Mouse (Mus musculus) heart, embryonic 10.5 days (tissue): ENCODE data around the gene Dsn1. TPM values are rescaled to one million over a fixed set of nuclear protein-coding genes. Genes with fewer than 3 reads are reported as not detected.

Source experiments
- DNase-seq: peaks from one replicate; pipeline ENCODE4 v3.0.0-alpha.2; 2017; ENCODE audit warnings: low spot score
- H3K27ac ChIP-seq: fragments of 300-500 bp; sonication (generic); 2 replicates; pipeline ENCODE4 v1.5.1; 2016; ENCODE audit warnings: mild to moderate bottlenecking
- H3K27me3 ChIP-seq: fragments of 300-500 bp; sonication (generic); 2 replicates; pipeline ENCODE4 v1.6.1; 2016; ENCODE audit warnings: mild to moderate bottlenecking; ENCODE audit not compliant: poor library complexity, insufficient read depth, severe bottlenecking
- H3K36me3 ChIP-seq: fragments of 300-500 bp; sonication (generic); 2 replicates; pipeline ENCODE4 v1.6.1; 2016; ENCODE audit warnings: mild to moderate bottlenecking, moderate library complexity
- H3K4me1 ChIP-seq: fragments of 300-500 bp; sonication (generic); 2 replicates; pipeline ENCODE4 v1.6.1; 2016; ENCODE audit warnings: mild to moderate bottlenecking
- H3K4me3 ChIP-seq: fragments of 300-500 bp; sonication (generic); 2 replicates; pipeline ENCODE4 v1.5.1; 2016; ENCODE audit warnings: mild to moderate bottlenecking, moderate library complexity
- H3K9me3 ChIP-seq: fragments of 300-500 bp; sonication (generic); 2 replicates; pipeline ENCODE4 v1.6.1; 2016; ENCODE audit warnings: mild to moderate bottlenecking, moderate library complexity
- WGBS: fragments of 180-500 bp; shearing (Covaris S2); methylation state at CpG from one replicate; pipeline ENCODE4 v1.1.7; 2016; 5-methylcytosine and 5-hydroxymethylcytosine counted together
- polyA plus RNA-seq: library from polyadenylated mRNA; unstranded; fragments of >200 nt; fragmentation: Nextera tagmentation; extraction: Ambion mirVana; gene quantifications from 2 replicates; pipeline ENCODE4 v1.2.1, GENCODE M21; 2016

Dsn1 gene
- polyA plus RNA-seq, 1 experiment from 2014 or later = 43.7 TPM

- no peaks in the 10 kb centered on the region for H3K27me3 ChIP-seq
- H3K36me3 ChIP-seq = peaks cover 87% of the 10 kb centered on the region
- 0 out of 2 replicates have a peak, but pooled peaks cover 3% of the 10 kb centered on the region for H3K9me3 ChIP-seq
- no peak overlapping the region for H3K27ac ChIP-seq
- WGBS = 80% methylated on average over 7 of the region's 7 CpGs
- H3K4me3 ChIP-seq = no peak overlapping the region
- DNase-seq = no peak
- peaks cover 6% of the 10 kb centered on the region for H3K4me1 ChIP-seq
These were observed 34.5 kb upstream of the Dsn1 start for GRCm38 (mm10) chr2:157041421-157041820.

DNA sequence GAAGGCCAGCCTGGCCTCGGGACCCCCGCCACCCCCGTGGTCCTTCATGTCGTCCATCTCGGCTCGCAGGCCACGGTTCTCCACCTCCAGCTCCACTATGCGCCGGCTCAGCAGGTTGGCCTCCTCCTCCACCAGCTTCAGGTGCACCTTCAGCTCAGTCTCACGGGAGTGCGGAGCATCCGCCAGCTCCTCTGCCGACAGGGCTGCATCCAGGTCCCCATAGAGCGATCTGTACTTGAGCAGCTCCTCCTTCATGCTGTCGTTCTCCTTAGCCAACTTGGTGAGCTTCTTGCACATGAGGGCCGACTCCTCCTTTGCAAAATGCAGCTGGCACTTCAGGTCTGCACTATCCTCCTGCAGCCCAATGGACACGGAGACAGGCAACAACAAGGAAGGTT, 33.7 kb upstream of the Dsn1 start:
- Histone ChIP-seq H3K4me1 (peaks cover 6% of the 10 kb centered on the region), H3K27ac (no peak overlapping the region), H3K4me3 (no peak overlapping the region), H3K9me3 (no peaks in the 10 kb centered on the region), H3K27me3 (no peaks in the 10 kb centered on the region), H3K36me3 (peaks cover 85% of the 10 kb centered on the region)
- 87% methylated on average over 17 of the region's 17 CpGs for WGBS
- DNase-seq = peak; percentile 74

DNA sequence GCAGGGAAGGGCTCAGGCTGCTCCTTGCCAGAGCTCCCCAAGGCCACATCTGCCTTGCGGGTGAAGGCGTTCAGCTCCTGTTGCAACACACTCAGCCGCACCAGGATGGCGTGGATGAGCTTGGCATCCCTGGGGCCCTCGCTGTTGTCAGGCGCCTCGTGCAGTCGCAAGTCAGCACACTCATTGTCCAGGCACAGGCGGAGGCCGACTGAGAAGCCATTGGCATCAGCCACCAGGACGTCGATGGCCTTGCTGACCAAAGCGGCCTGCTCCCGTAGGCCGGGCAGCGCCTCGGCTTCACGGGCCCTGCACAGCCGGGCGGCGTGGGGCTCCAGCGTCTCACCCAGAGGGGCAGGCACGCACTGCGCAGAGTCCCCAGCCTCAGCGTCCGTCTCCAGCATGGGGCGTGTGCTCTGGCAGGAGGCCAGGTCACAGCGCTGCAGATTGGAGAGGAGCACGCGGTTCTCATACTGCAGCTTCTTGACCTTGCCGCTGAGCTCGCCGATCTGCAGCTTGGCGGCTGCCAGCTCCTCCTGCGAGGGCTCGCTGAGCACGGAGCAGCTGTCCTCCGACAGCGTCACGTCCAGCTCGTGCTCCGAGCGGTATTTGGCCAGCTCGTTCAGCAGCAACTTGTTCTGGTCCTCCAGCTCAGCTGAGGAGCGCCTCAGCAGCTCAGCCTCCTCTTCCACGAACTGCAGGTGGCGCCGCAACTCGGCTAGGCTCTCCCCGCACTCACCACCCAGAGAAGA, 33.1 kb upstream of the Dsn1 start:
- WGBS = 90% methylated on average over 50 of the region's 50 CpGs

GRCm38 (mm10) chr2:157037303-157037702, 30.3 kb upstream of the Dsn1 start:
- H3K9me3 ChIP-seq = no peaks in the 10 kb centered on the region
- H3K27ac ChIP-seq = no peak overlapping the region
- peaks cover 87% of the 10 kb centered on the region for H3K36me3 ChIP-seq
- no peak for DNase-seq
- H3K4me3 ChIP-seq = no peak overlapping the region
- 88% methylated on average over 9 of the region's 9 CpGs for WGBS
- peaks cover 6% of the 10 kb centered on the region for H3K4me1 ChIP-seq
- no peaks in the 10 kb centered on the region for H3K27me3 ChIP-seq

More for the DNA sequence above, 33.1 kb upstream of the Dsn1 start:
- H3K4me1 ChIP-seq = peaks cover 6% of the 10 kb centered on the region
- peaks cover 84% of the 10 kb centered on the region for H3K36me3 ChIP-seq
- H3K27me3 ChIP-seq = no peaks in the 10 kb centered on the region
- H3K27ac ChIP-seq = no peak overlapping the region
- no peak for DNase-seq
- no peaks in the 10 kb centered on the region for H3K9me3 ChIP-seq
- no peak overlapping the region for H3K4me3 ChIP-seq

- Histone ChIP-seq H3K27ac (no peak overlapping the region), H3K9me3 (no peaks in the 10 kb centered on the region), H3K4me3 (no peak overlapping the region), H3K27me3 (no peaks in the 10 kb centered on the region), H3K4me1 (peaks cover 6% of the 10 kb centered on the region), H3K36me3 (peaks cover 88% of the 10 kb centered on the region)
- 89% methylated on average over 8 of the region's 8 CpGs for WGBS
- no peak for DNase-seq
These were observed 29.4 kb upstream of the Dsn1 start for GRCm38 (mm10) chr2:157036400-157036799.

- peaks cover 88% of the 10 kb centered on the region for H3K36me3 ChIP-seq
- WGBS = 94% methylated on average over 7 of the region's 7 CpGs
These were observed 28.4 kb upstream of the Dsn1 start for GRCm38 (mm10) chr2:157035371-157035770.

DNA sequence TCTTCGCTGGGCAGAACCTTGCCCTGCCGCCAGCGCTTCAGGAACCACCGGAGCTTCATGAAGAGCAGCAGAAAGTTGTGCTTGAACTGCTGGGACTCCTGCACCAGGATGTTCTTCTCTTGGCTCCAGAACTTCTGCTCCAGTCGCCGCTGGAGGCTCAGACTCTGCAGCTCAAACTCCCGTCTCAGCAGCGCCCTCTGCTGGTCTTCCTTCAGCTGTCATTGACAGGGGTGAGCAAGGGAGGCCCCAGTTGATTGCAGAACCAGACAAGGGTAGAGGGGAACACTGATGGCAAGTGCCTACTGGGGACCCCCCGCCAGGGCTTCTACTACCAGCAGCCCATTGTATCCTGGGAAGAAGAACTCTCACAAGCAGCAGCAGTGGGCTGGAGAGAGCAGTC, 23.9 kb upstream of the Dsn1 start:
- Histone ChIP-seq H3K27me3 (no peaks in the 10 kb centered on the region), H3K36me3 (peaks cover 92% of the 10 kb centered on the region)
- DNase-seq = peak; percentile 91

More at GRCm38 (mm10) chr2:157035371-157035770, 28.4 kb upstream of the Dsn1 start:
- Histone ChIP-seq H3K27ac (no peak overlapping the region), H3K27me3 (no peaks in the 10 kb centered on the region), H3K4me1 (peaks cover 7% of the 10 kb centered on the region), H3K9me3 (no peaks in the 10 kb centered on the region), H3K4me3 (no peak overlapping the region)
- DNase-seq = no peak

DNA sequence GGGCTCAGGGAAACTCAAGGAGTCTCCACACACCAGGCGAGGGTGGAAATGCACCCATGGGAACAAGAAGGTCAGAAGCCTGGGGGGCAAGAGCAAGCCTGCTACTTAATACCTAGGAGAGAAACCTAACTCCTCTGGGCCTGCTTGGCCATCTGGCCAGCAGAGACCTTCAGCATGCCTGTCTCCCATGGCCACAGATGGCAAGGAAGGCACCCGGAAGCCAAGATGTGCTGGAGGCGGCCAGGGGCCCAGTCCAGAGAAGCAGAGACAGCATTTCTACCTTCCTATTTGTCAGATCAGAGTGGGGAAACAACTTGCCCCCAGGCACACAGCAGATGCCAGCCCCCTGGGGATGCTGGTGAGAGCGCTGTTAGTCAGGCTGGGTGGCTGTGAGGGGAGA, 21.3 kb upstream of the Dsn1 start:
- Histone ChIP-seq H3K36me3 (peaks cover 99% of the 10 kb centered on the region), H3K27me3 (no peaks in the 10 kb centered on the region), H3K27ac (peak overlapping the region; percentile 72), H3K4me3 (peak overlapping the region; percentile 9; the same call in 1 of the 2 replicates), H3K9me3 (peaks cover 5% of the 10 kb centered on the region; the same call in 1 of the 2 replicates), H3K4me1 (peaks cover 21% of the 10 kb centered on the region)
- DNase-seq = no peak
- WGBS = 88% methylated on average over 4 of the region's 4 CpGs

More for the DNA sequence above, 23.9 kb upstream of the Dsn1 start:
- Histone ChIP-seq H3K4me1 (peaks cover 21% of the 10 kb centered on the region), H3K27ac (no peak overlapping the region; the same call in 1 of the 2 replicates), H3K9me3 (no peaks in the 10 kb centered on the region), H3K4me3 (no peak overlapping the region)
- 41% methylated on average over 9 of the region's 9 CpGs for WGBS

DNA sequence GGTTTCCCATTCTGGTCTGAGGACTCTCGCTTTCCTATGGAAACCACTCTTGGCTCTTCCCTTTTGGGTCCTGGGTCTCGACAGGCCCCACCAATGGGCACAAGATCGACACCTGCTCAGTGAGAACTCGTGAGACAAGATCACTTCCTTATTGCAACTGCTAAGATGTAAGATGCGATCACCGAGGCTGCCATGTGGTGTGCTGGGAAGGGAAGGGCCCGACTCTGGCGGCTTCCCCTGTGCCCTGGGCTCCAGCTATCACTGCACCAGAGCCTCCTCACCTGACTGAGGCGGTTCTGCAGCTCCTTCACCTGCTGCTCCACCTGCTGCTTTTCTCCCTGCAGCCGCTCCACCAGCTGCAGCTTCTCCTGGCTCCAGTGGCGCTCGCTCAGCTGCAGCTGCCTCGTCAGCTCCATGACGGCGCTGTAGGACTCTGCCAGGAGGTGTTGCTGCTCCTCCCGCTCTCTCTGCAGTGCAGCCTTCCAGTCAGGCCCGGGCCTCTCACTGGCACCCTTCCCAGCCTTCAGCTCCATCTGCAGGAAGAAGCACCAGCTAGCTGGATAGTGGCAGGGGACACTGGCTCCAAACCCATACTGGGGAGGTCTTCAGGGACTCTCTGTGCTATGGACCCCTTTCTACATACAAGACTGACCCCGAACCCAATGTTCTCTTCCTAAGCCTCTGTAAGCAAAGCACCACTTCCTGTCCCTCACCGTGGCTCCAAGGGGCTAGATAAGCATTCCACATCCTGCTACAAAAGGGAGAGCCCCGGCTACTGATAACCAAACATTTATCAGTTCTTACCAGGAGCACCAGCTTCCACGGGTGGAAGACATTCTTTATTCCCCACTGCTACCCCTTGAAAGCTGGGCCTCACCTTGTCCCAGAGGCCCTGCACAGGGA, 20.4 kb upstream of the Dsn1 start:
- peaks cover 21% of the 10 kb centered on the region for H3K4me1 ChIP-seq
- H3K4me3 ChIP-seq = peak overlapping the region; percentile 22
- H3K27me3 ChIP-seq = no peaks in the 10 kb centered on the region
- peaks cover 5% of the 10 kb centered on the region; the same call in 1 of the 2 replicates for H3K9me3 ChIP-seq
- H3K36me3 ChIP-seq = peaks cover 99% of the 10 kb centered on the region
- DNase-seq = peak; percentile 87
- 67% methylated on average over 21 of the region's 21 CpGs for WGBS
- H3K27ac ChIP-seq = peak overlapping the region; percentile 72

GRCm38 (mm10) chr2:157021156-157021555, 14.2 kb upstream of the Dsn1 start:
- H3K27ac ChIP-seq = no peak overlapping the region
- no peak overlapping the region for H3K4me3 ChIP-seq
- peaks cover 16% of the 10 kb centered on the region for H3K4me1 ChIP-seq
- no peak for DNase-seq
- peaks cover 100% of the 10 kb centered on the region for H3K36me3 ChIP-seq
- 92% methylated on average over 16 of the region's 16 CpGs for WGBS
- H3K27me3 ChIP-seq = no peaks in the 10 kb centered on the region
- peaks cover 5% of the 10 kb centered on the region; the same call in 1 of the 2 replicates for H3K9me3 ChIP-seq

GRCm38 (mm10) chr2:157019228-157019627, 12.3 kb upstream of the Dsn1 start:
- no peak for DNase-seq
- no peaks in the 10 kb centered on the region for H3K9me3 ChIP-seq

GRCm38 (mm10) chr2:157016529-157017270, 9.7 kb upstream of the Dsn1 start:
- no peaks in the 10 kb centered on the region for H3K27me3 ChIP-seq
- 51% methylated on average over 18 of the region's 18 CpGs for WGBS
- H3K9me3 ChIP-seq = no peaks in the 10 kb centered on the region
- H3K36me3 ChIP-seq = peaks cover 68% of the 10 kb centered on the region
- H3K27ac ChIP-seq = no peak overlapping the region
- DNase-seq = peak; percentile 87
- H3K4me3 ChIP-seq = no peak overlapping the region
- peaks cover 20% of the 10 kb centered on the region for H3K4me1 ChIP-seq

More at GRCm38 (mm10) chr2:157019228-157019627, 12.3 kb upstream of the Dsn1 start:
- Histone ChIP-seq H3K27me3 (no peaks in the 10 kb centered on the region), H3K27ac (no peak overlapping the region), H3K36me3 (peaks cover 92% of the 10 kb centered on the region), H3K4me1 (peaks cover 19% of the 10 kb centered on the region), H3K4me3 (no peak overlapping the region)
- WGBS = 90% methylated on average over 4 of the region's 4 CpGs
